Mouse (Mus musculus) G1E (cell line): Measurements from ENCODE around the gene Drc1. TPM values are rescaled to one million over a fixed set of nuclear protein-coding genes. Genes with fewer than 3 reads are reported as not detected.

Source experiments
- ATAC-seq: 2 replicates; pipeline ENCODE4 v1.8.0; 2016; ENCODE audit warnings: mild to moderate bottlenecking; ENCODE audit not compliant: insufficient number of reproducible peaks, poor library complexity, low FRiP score, severe bottlenecking; ENCODE audit errors: extremely low read depth
- DNase-seq: peaks from one replicate; pipeline ENCODE4 v3.0.0; 2012; ENCODE audit warnings: low spot score
- H3K27me3 ChIP-seq: 2 replicates; pipeline ENCODE4 v1.6.1; 2012; ENCODE audit warnings: mild to moderate bottlenecking, low read length, inconsistent platforms; ENCODE audit not compliant: insufficient read depth
- H3K36me3 ChIP-seq: replicated peaks from 2 replicates; pipeline ENCODE3; 2012; ENCODE audit warnings: mild to moderate bottlenecking, inconsistent platforms
- H3K4me1 ChIP-seq: 2 replicates; pipeline ENCODE4 v1.6.1; 2012; ENCODE audit warnings: low read depth, low read length, inconsistent platforms, mixed read lengths; ENCODE audit not compliant: insufficient read depth
- H3K4me3 ChIP-seq: 2 replicates; pipeline ENCODE4 v1.5.1; 2012; ENCODE audit warnings: low read depth, mild to moderate bottlenecking, inconsistent platforms, low read length, moderate library complexity, mixed read lengths
- H3K9me3 ChIP-seq: replicated peaks from 2 replicates; pipeline ENCODE4 v1.6.1; 2012; ENCODE audit warnings: inconsistent platforms
- CTCF ChIP-seq: IDR thresholded peaks from 2 replicates; pipeline ENCODE4 v1.5.1; 2012; ENCODE audit warnings: low read depth, low read length, inconsistent platforms, mixed read lengths
- GATA1 ChIP-seq: IDR thresholded peaks from 2 replicates; pipeline ENCODE4 v1.6.1; 2012; ENCODE audit warnings: borderline replicate concordance, low read length, inconsistent platforms, mixed read lengths
- GATA2 ChIP-seq: IDR thresholded peaks from 2 replicates; pipeline ENCODE4 v1.6.1; 2012; ENCODE audit warnings: low read depth, low read length, inconsistent platforms, borderline replicate concordance
- POLR2AphosphoS5 ChIP-seq: IDR thresholded peaks from 2 replicates; pipeline ENCODE4 v1.6.1; 2012; ENCODE audit warnings: low read depth, low read length, inconsistent platforms; ENCODE audit not compliant: insufficient replicate concordance
- TAL1 ChIP-seq: conservative IDR thresholded peaks from 2 replicates; pipeline ENCODE4 v1.6.1; 2012; ENCODE audit warnings: low read depth, low read length, inconsistent platforms, mixed read lengths
- polyA plus RNA-seq: library from polyadenylated mRNA; stranded (reverse); fragments of >175 nt; gene quantifications from 2 replicates; pipeline ENCODE4 v1.2.3, GENCODE M21; 2012
- total RNA-seq, 2 experiments: library from RNA; stranded (forward) in 1 of 2; stranded (reverse) in 1 of 2; fragments of 200-1000 nt in 1 of 2; fragments of >200 nt in 1 of 2; fragmentation: Nextera tagmentation in 1 of 2; gene quantifications; 2 replicates each; pipeline ENCODE4 v1.2.3; 2014 to 2017

The Drc1 gene
- not detected in 2 replicates for total RNA-seq (2014; fragmentation: Nextera tagmentation)
- total RNA-seq (2017) = not detected in 2 replicates
- not detected in 2 replicates for polyA plus RNA-seq

DNA sequence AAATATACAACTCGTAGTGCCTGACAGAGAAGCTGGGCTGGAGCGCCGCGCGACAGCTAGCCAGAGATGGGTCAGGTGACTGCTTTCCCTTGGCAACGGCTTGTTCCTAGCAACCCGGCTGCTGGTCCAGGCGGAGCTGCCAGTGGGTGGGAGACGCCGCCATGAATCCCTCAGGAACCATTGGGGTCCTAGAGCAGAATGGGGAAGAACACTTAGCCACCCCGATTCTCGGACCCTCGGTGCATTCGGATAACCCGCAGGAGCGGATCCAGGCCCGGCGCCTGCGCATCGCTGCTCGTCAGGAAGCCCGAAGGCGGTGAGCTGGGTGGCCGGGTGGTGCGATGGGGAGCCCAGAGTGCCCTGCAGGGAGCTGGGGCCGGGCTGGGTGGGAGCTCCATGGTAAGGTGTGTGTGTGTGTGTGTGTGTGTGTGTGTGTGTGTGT lies at the start of gene Drc1:
TSS of gene Drc1 (plus strand) at position 98 of the 442 bp plus-strand sequence.
- no peaks in the 10 kb centered on the region for H3K36me3 ChIP-seq
- H3K4me1 ChIP-seq = no peaks in the 10 kb centered on the region
- no peak for ATAC-seq
- DNase-seq = no peak
- peaks cover 8% of the 10 kb centered on the region for H3K27me3 ChIP-seq
- no peak for TF ChIP-seq GATA1
- no peak for TF ChIP-seq CTCF
- TF ChIP-seq POLR2AphosphoS5 = no peak
- TF ChIP-seq GATA2 = no peak
- no peak for TF ChIP-seq TAL1
- peaks cover 2% of the 10 kb centered on the region for H3K9me3 ChIP-seq
- H3K4me3 ChIP-seq = no peak within 1 kb of the TSS

DNA sequence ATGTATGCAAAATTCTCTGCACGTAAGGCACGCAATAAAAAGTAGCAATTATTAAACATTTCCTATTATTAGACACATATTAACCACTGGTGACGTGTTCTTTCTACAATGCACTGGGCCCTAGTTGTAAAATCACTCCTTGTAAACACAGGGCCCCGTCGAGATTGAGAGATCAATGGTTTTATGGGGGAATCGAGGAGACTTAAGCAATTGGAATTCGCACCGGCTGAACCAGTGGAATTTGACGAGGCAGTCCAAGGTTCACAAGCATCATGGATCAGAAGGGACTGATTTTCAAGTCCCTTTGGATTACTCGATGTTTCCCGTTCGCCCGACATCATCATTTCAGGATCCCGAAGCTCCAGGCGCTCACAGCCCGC lies 49.3 kb upstream of the Drc1 start:
- Histone ChIP-seq H3K4me1 (peaks cover 38% of the 10 kb centered on the region), H3K27me3 (no peaks in the 10 kb centered on the region), H3K4me3 (peak overlapping the region; percentile 87), H3K9me3 (peaks cover 6% of the 10 kb centered on the region), H3K36me3 (peaks cover 19% of the 10 kb centered on the region)
- TF ChIP-seq GATA1 (no peak), CTCF (no peak), POLR2AphosphoS5 (no peak), TAL1 (no peak), GATA2 (no peak)
- no peak for ATAC-seq
- DNase-seq = no peak

DNA sequence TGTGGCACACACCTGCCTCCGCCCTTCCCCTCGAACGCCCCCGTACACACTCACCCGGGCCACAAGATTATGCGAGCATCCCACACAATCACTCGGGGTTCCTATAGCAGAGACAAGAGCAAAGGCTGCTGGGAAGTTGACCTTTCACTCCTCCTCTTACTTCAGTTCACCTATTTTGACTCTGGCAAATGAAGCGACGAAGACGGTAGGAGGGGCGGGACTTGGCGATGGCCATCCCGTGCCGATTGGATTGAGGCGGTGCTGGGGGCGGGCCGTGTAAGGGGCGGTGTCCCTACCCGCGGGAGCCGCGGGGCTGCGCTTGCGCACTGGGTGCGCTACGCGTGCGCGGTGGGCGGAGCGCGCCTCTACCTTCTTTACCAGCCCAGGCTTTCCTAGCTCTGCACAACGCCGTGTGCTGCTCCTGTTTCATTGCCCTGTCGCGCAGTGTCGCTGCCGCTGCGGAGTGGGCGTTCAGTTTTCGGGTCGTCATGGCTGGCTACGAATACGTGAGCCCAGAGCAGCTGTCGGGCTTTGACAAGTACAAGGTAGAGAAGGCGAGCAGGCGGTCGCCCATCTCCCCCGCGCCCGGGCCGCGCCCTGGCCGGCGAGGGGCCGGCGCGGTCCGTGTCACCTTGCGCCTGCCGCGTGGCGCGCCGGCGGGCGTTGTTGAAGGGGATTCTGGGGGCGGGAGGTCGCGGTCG lies 48.8 kb upstream of the Drc1 start, which contains the start of gene Selenoi:
TSS of gene Selenoi (plus strand) at position 311 of the 701 bp plus-strand sequence.
- Histone ChIP-seq H3K36me3 (peaks cover 22% of the 10 kb centered on the region), H3K4me3 (peak within 1 kb of the TSS; percentile 87), H3K9me3 (peaks cover 6% of the 10 kb centered on the region), H3K27me3 (no peaks in the 10 kb centered on the region), H3K4me1 (peaks cover 40% of the 10 kb centered on the region)
- ATAC-seq (peak; percentile 98), DNase-seq (peak; percentile 94)
- TF ChIP-seq POLR2AphosphoS5 (no peak), GATA1 (no peak), CTCF (no peak), GATA2 (no peak), TAL1 (no peak)

DNA sequence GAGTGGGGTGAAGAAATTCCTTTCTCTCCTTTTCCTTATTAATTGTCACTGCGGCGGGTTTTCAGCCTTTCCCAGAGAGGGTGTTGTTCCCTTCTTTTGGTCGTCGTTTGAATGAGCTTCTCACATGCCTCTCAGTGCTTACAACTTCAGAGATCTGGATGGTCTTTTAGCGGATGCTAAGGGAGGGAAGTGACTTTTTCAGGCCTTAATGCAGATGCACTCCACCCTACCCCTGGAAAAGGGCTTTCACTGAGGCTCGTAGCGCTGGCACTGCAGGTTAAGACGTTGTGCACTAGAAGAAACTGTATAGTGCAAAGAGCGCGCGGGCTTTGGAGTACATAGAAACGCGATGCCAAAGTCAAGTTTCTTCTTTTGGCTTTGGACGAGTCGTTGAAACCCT lies 48.1 kb upstream of the Drc1 start:
- DNase-seq = no peak
- H3K4me1 ChIP-seq = peaks cover 44% of the 10 kb centered on the region

GRCm38 (mm10) chr5:30233979-30234378 lies 47.2 kb upstream of the Drc1 start:
- DNase-seq (no peak), ATAC-seq (no peak)
- TF ChIP-seq GATA1 = no peak
- TF ChIP-seq POLR2AphosphoS5 = no peak
- TF ChIP-seq CTCF = no peak
- no peak for TF ChIP-seq TAL1
- TF ChIP-seq GATA2 = no peak
- Histone ChIP-seq H3K4me3 (peak overlapping the region; percentile 87; the same call in 1 of the 2 replicates), H3K4me1 (peaks cover 53% of the 10 kb centered on the region), H3K36me3 (peaks cover 36% of the 10 kb centered on the region), H3K9me3 (peaks cover 6% of the 10 kb centered on the region), H3K27me3 (no peaks in the 10 kb centered on the region)

More for the DNA sequence above, 48.1 kb upstream of the Drc1 start:
- Histone ChIP-seq H3K36me3 (peaks cover 27% of the 10 kb centered on the region), H3K9me3 (peaks cover 6% of the 10 kb centered on the region), H3K4me3 (peak overlapping the region; percentile 87), H3K27me3 (no peaks in the 10 kb centered on the region)
- ATAC-seq = no peak
- TF ChIP-seq TAL1 (no peak), GATA1 (no peak), POLR2AphosphoS5 (no peak), GATA2 (no peak), CTCF (no peak)

DNA sequence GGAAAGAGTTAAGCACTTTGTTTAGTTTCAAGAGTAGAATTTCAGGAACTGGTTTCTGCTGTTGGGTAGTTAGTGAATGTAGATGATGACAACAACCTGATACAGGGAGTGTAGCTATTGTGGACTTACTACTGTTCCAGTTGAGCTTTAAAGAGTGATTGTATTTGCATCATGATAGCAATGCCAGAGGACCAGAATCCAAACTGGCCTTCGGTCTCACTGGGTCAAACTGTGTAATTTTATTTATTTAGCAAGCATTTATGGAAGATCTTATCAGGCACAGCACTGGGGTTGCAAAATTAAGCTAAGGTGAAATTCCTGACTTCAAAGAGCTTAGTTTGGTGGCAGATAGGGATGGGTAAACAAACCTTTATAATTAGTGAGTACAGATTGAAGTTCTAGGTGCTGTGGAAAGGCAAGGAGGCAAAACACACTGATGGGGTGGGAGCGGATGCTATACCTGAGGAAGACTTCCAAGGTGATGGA lies 45.5 kb upstream of the Drc1 start:
- ATAC-seq (no peak), DNase-seq (no peak)
- peaks cover 66% of the 10 kb centered on the region for H3K4me1 ChIP-seq
- H3K4me3 ChIP-seq = no peak overlapping the region; the same call in 1 of the 2 replicates
- no peaks in the 10 kb centered on the region for H3K9me3 ChIP-seq
- no peaks in the 10 kb centered on the region for H3K27me3 ChIP-seq
- peaks cover 38% of the 10 kb centered on the region for H3K36me3 ChIP-seq
- TF ChIP-seq POLR2AphosphoS5 (no peak), GATA1 (no peak), GATA2 (no peak), CTCF (no peak), TAL1 (no peak)
